Mouse (Mus musculus) CH12.LX (cell line): ENCODE measurements around the gene Dnajc10. TPM values are rescaled to one million over a fixed set of nuclear protein-coding genes. Genes with fewer than 3 reads are reported as not detected.

Experiments used
- DNase-seq: peaks from one replicate; pipeline ENCODE4 v3.0.0-alpha.2; 2013; ENCODE audit errors: extremely low read depth
- H3K27ac ChIP-seq: 2 replicates; pipeline ENCODE4 v1.5.1; 2012; ENCODE audit warnings: low read depth, mild to moderate bottlenecking, control low read depth, moderate library complexity; ENCODE audit not compliant: insufficient read depth
- H3K27me3 ChIP-seq: replicated peaks from 2 replicates; pipeline ENCODE3; 2012; ENCODE audit warnings: inconsistent platforms
- H3K36me3 ChIP-seq, 2 experiments: replicated peaks in 1 of 2; 2 replicates each; pipeline versions ENCODE3 to v1.6.1; 2012; ENCODE audit warnings: inconsistent platforms in 1 of 2, low read length in 1 of 2, mild to moderate bottlenecking in 1 of 2, mixed read lengths in 1 of 2, moderate library complexity in 1 of 2; ENCODE audit not compliant: control insufficient read depth in 1 of 2, insufficient read depth in 1 of 2
- H3K4me1 ChIP-seq, 2 experiments: 2 replicates each; pipeline ENCODE4 v1.6.1; 2012; ENCODE audit warnings: inconsistent platforms in 1 of 2, moderate library complexity in 1 of 2; ENCODE audit not compliant: insufficient read depth in 2 of 2, control insufficient read depth in 1 of 2
- H3K4me2 ChIP-seq: 2 replicates; pipeline ENCODE4 v1.6.1; 2012; ENCODE audit warnings: low read depth, mild to moderate bottlenecking, control low read depth; ENCODE audit not compliant: poor library complexity, insufficient read depth, severe bottlenecking
- H3K4me3 ChIP-seq, 3 experiments: fragments of 150-350 bp in 1 of 3; sonication (generic) in 1 of 3; replicated peaks in 1 of 3; 2 replicates each; pipeline versions ENCODE3 to v1.5.1; 2011 to 2012; ENCODE audit warnings: low read depth in 2 of 3, low read length in 2 of 3, mild to moderate bottlenecking in 2 of 3, moderate library complexity in 2 of 3, control low read depth in 1 of 3, improper control_type of control experiment in 1 of 3, inconsistent platforms in 1 of 3, mixed read lengths in 1 of 3; ENCODE audit not compliant: poor library complexity in 1 of 3
- H3K79me2 ChIP-seq: replicated peaks from 2 replicates; pipeline ENCODE4 v1.6.1; 2012; ENCODE audit warnings: mild to moderate bottlenecking, moderate library complexity; ENCODE audit not compliant: control insufficient read depth, poor library complexity, insufficient read depth, severe bottlenecking; ENCODE audit errors: extremely low read depth
- H3K9ac ChIP-seq: 2 replicates; pipeline ENCODE4 v1.6.1; 2012; ENCODE audit warnings: low read depth, mild to moderate bottlenecking, control low read depth, moderate library complexity; ENCODE audit not compliant: insufficient read depth
- H3K9me3 ChIP-seq: replicated peaks from 2 replicates; pipeline ENCODE3; 2012; ENCODE audit warnings: low read length, inconsistent platforms, mixed read lengths
- BHLHE40 ChIP-seq: IDR thresholded peaks from 2 replicates; pipeline ENCODE4 v1.6.1; 2011; ENCODE audit warnings: mild to moderate bottlenecking, low read depth, low read length, improper control_type of control experiment
- CHD1 ChIP-seq: IDR thresholded peaks from 2 replicates; pipeline ENCODE4 v1.6.1; 2012; ENCODE audit warnings: low read depth, low read length, improper control_type of control experiment, inconsistent platforms
- CHD2 ChIP-seq: IDR thresholded peaks from 2 replicates; pipeline ENCODE4 v1.6.1; 2011; ENCODE audit warnings: low read length, improper control_type of control experiment
- CTCF ChIP-seq, 2 experiments: IDR thresholded peaks in 1 of 2; conservative IDR thresholded peaks in 1 of 2; 2 replicates each; pipeline ENCODE4 v1.5.1; 2011 to 2012; ENCODE audit warnings: low read depth in 2 of 2, low read length in 2 of 2, improper control_type of control experiment in 1 of 2, inconsistent platforms in 1 of 2, mild to moderate bottlenecking in 1 of 2, moderate library complexity in 1 of 2
- EP300 ChIP-seq: IDR thresholded peaks from 2 replicates; pipeline ENCODE4 v1.6.1; 2011; ENCODE audit warnings: low read length, improper control_type of control experiment
- ETS1 ChIP-seq: conservative IDR thresholded peaks from 2 replicates; pipeline ENCODE4 v1.6.1; 2012; ENCODE audit warnings: low read depth, mild to moderate bottlenecking, inconsistent platforms, low read length, improper control_type of control experiment, moderate library complexity
- GABPA ChIP-seq: IDR thresholded peaks from 2 replicates; pipeline ENCODE4 v1.6.1; 2012; ENCODE audit warnings: low read depth, low read length, improper control_type of control experiment, inconsistent platforms; ENCODE audit not compliant: insufficient replicate concordance
- HCFC1 ChIP-seq: IDR thresholded peaks from 2 replicates; pipeline ENCODE4 v1.6.1; 2012; ENCODE audit warnings: low read depth, mild to moderate bottlenecking, inconsistent platforms, low read length, improper control_type of control experiment
- IRF4 ChIP-seq: IDR thresholded peaks from 2 replicates; pipeline ENCODE4 v1.6.1; 2014; ENCODE audit warnings: low read depth, mild to moderate bottlenecking, inconsistent platforms, low read length, improper control_type of control experiment
- JUN ChIP-seq: IDR thresholded peaks from 2 replicates; pipeline ENCODE4 v1.6.1; 2011; ENCODE audit warnings: low read depth, mild to moderate bottlenecking, low read length, improper control_type of control experiment, moderate library complexity; ENCODE audit not compliant: insufficient read depth
- JUND ChIP-seq: conservative IDR thresholded peaks from 2 replicates; pipeline ENCODE4 v1.6.1; 2011; ENCODE audit warnings: low read depth, low read length, improper control_type of control experiment
- KAT2A ChIP-seq: IDR thresholded peaks from 2 replicates; pipeline ENCODE4 v1.6.1; 2012; ENCODE audit warnings: low read length, improper control_type of control experiment, inconsistent platforms; ENCODE audit not compliant: insufficient replicate concordance
- MAFK ChIP-seq: IDR thresholded peaks from 2 replicates; pipeline ENCODE4 v1.6.1; 2011; ENCODE audit warnings: low read length, improper control_type of control experiment; ENCODE audit not compliant: insufficient replicate concordance
- MAX ChIP-seq: IDR thresholded peaks from 2 replicates; pipeline ENCODE4 v1.6.1; 2011; ENCODE audit warnings: low read length, improper control_type of control experiment
- MAZ ChIP-seq: IDR thresholded peaks from 2 replicates; pipeline ENCODE4 v1.6.1; 2012; ENCODE audit warnings: low read depth, mild to moderate bottlenecking, inconsistent platforms, low read length, improper control_type of control experiment, moderate library complexity
- MEF2A ChIP-seq: IDR thresholded peaks from 2 replicates; pipeline ENCODE4 v1.6.1; 2014; ENCODE audit warnings: low read depth, mild to moderate bottlenecking, inconsistent platforms, low read length, improper control_type of control experiment, borderline replicate concordance
- MXI1 ChIP-seq: IDR thresholded peaks from 2 replicates; pipeline ENCODE4 v1.6.1; 2011; ENCODE audit warnings: mild to moderate bottlenecking, low read depth, low read length, improper control_type of control experiment
- NELFE ChIP-seq: IDR thresholded peaks from 2 replicates; pipeline ENCODE4 v1.6.1; 2011; ENCODE audit warnings: low read depth, low read length, improper control_type of control experiment
- NRF1 ChIP-seq: IDR thresholded peaks from 2 replicates; pipeline ENCODE4 v1.6.1; 2014; ENCODE audit warnings: low read depth, mild to moderate bottlenecking, inconsistent platforms, low read length, improper control_type of control experiment, moderate library complexity
- PAX5 ChIP-seq: IDR thresholded peaks from 2 replicates; pipeline ENCODE4 v1.6.1; 2012; ENCODE audit warnings: low read length, inconsistent platforms, mixed read lengths
- POLR2A ChIP-seq: IDR thresholded peaks from 2 replicates; pipeline ENCODE4 v1.6.1; 2011; ENCODE audit warnings: low read depth, mild to moderate bottlenecking, improper control_type of control experiment, low read length
- POLR2AphosphoS2 ChIP-seq: IDR thresholded peaks from 2 replicates; pipeline ENCODE4 v1.6.1; 2011; ENCODE audit warnings: low read depth, low read length, improper control_type of control experiment
- RAD21 ChIP-seq: IDR thresholded peaks from 2 replicates; pipeline ENCODE4 v1.6.1; 2011; ENCODE audit warnings: low read depth, mild to moderate bottlenecking, low read length, improper control_type of control experiment, moderate library complexity
- RCOR1 ChIP-seq: conservative IDR thresholded peaks from 2 replicates; pipeline ENCODE4 v1.6.1; 2012; ENCODE audit warnings: low read depth, mild to moderate bottlenecking, inconsistent platforms, low read length, improper control_type of control experiment
- SIN3A ChIP-seq: IDR thresholded peaks from 2 replicates; pipeline ENCODE4 v1.6.1; 2012; ENCODE audit warnings: low read length, improper control_type of control experiment, inconsistent platforms
- SMC3 ChIP-seq: IDR thresholded peaks from 2 replicates; pipeline ENCODE4 v1.6.1; 2011; ENCODE audit warnings: low read depth, low read length, improper control_type of control experiment
- TCF12 ChIP-seq: IDR thresholded peaks from 2 replicates; pipeline ENCODE4 v1.6.1; 2014; ENCODE audit warnings: low read depth, mild to moderate bottlenecking, inconsistent platforms, low read length, improper control_type of control experiment
- USF1 ChIP-seq: IDR thresholded peaks from 2 replicates; pipeline ENCODE4 v1.6.1; 2014; ENCODE audit warnings: low read depth, mild to moderate bottlenecking, inconsistent platforms, low read length, improper control_type of control experiment
- USF2 ChIP-seq: conservative IDR thresholded peaks from 2 replicates; pipeline ENCODE4 v1.6.1; 2011; ENCODE audit warnings: low read depth, low read length, improper control_type of control experiment
- ZC3H11A ChIP-seq: IDR thresholded peaks from 2 replicates; pipeline ENCODE4 v1.6.1; 2012; ENCODE audit warnings: low read depth, mild to moderate bottlenecking, inconsistent platforms, low read length, improper control_type of control experiment
- ZMIZ1 ChIP-seq: IDR thresholded peaks from 2 replicates; pipeline ENCODE4 v1.6.1; 2012; ENCODE audit warnings: low read depth, mild to moderate bottlenecking, inconsistent platforms, low read length, improper control_type of control experiment
- ZNF384 ChIP-seq: IDR thresholded peaks from 2 replicates; pipeline ENCODE4 v1.6.1; 2012; ENCODE audit warnings: low read depth, low read length, improper control_type of control experiment, inconsistent platforms
- dilution Hi-C: fragments of 300-500 bp; cut with MboI; formaldehyde crosslinking; loops from 2 replicates; pipeline ENCODE4 v1.14.3; 2020; ENCODE audit warnings: low sequenced_read_pairs; ENCODE audit not compliant: extremely low pct_unique_long_range_greater_than_20kb, extremely low pct_ligation_motif_present
- in situ Hi-C: fragments of 300-500 bp; cut with MboI; formaldehyde crosslinking; loops from 3 replicates; pipeline ENCODE4 v1.14.3; 2019; ENCODE audit warnings: low sequenced_read_pairs, low pct_ligation_motif_present, low pct_unique_long_range_greater_than_20kb, mixed read lengths
- polyA plus RNA-seq: library from polyadenylated mRNA; unstranded; fragments of >175 nt; gene quantifications from 2 replicates; pipeline ENCODE4 v1.2.1, GENCODE M21; 2012; ENCODE audit warnings: low read depth; ENCODE audit not compliant: insufficient read length
- total RNA-seq, 2 experiments: library from RNA; depleted of rRNA; stranded (reverse); fragments of 300-350 nt in 1 of 2; fragments of >200 nt in 1 of 2; gene quantifications; 2 replicates each; pipeline ENCODE4 v1.2.3; 2012 to 2014

The Dnajc10 gene
- total and polyA plus RNA-seq, 3 experiments, result 48.3 to 81.3 (median 65.1) TPM

DNA sequence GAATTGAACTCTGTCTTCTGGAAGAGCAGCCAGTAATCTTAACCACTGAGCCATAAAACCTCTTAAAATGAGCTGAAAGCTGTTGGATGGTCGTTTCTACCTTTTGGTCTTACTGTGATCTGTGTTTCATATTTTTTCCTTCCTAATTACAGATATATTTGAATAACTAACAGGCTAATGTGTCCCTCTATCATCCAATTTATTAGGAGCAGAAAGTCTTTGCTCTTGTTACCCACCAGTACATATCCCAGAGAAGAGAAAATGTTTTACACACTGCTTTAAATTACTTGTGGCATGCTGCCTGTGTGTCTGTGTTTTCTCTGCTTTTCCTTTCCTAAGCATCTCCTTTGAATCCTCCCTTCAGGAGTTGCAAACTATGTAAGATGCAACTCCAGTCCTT, 1.1 kb upstream of the Dnajc10 start:
- 0 out of 2 replicates have a peak, but pooled peaks have one; percentile 33 for TF ChIP-seq TCF12
- TF ChIP-seq CHD1, result peak; percentile 38; the same call in 1 of the 2 replicates
- 0 out of 2 replicates have a peak, but pooled peaks have one; percentile 27 for TF ChIP-seq MXI1
- no peak for TF ChIP-seq CTCF (conservative IDR thresholded peaks at IDR 0.05 in 1 of 2, IDR thresholded peaks at IDR 0.05 in 1 of 2; ENCODE audit: low read depth in 2 of 2, low read length in 2 of 2)
- 0 out of 2 replicates have a peak, but pooled peaks have one; percentile 46 for TF ChIP-seq MAZ
- TF ChIP-seq ZMIZ1, result 0 out of 2 replicates have a peak, but pooled peaks have one; percentile 35
- peak; percentile 7; the same call in 1 of the 2 replicates for TF ChIP-seq JUND
- TF ChIP-seq PAX5, result no peak
- DNase-seq, result peak; percentile 10
- in situ Hi-C loops, result no loop called here
- H3K4me3 ChIP-seq, result peak overlapping the region in 2 of 3 experiments; percentile 51 to 88
- no peaks in the 10 kb centered on the region for H3K9me3 ChIP-seq
- dilution Hi-C loops, result no loop called here
- H3K36me3 ChIP-seq, result peaks cover 4 to 9% of the 10 kb centered on the region in 2 experiments
- no peaks in the 10 kb centered on the region for H3K27me3 ChIP-seq
- peaks cover 0 to 30% of the 10 kb centered on the region in 2 experiments; a peak in 2 of 4 replicates for H3K4me1 ChIP-seq
- H3K27ac ChIP-seq, result no peak overlapping the region; the same call in 1 of the 2 replicates
- peak overlapping the region; percentile 94 for H3K9ac ChIP-seq
- peak overlapping the region; percentile 78 for H3K4me2 ChIP-seq
- H3K79me2 ChIP-seq, result peaks cover 13% of the 10 kb centered on the region

DNA sequence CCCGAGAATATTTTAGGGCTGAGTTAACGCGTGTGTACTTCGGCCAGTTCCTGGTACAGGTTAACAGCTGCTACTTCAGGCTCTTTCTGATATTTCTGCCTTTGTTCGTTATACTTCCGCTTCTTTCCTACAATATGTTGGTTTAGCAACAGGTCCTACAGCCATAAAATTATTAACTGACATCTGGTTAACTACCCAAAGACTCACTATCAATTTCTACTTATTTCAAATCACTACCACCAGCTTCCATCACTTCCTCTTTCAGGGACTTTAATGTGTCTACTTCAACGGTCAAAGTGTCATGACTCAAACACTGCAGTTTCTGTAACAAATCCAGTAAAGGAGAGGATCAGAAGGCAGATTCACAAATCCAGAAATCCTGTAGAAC, 418 bp upstream of the Dnajc10 start:
- Histone ChIP-seq H3K9me3 (no peaks in the 10 kb centered on the region), H3K36me3 (peaks cover 5 to 13% of the 10 kb centered on the region in 2 experiments), H3K9ac (peak overlapping the region; percentile 94), H3K27ac (peak overlapping the region; percentile 44; the same call in 1 of the 2 replicates), H3K4me2 (peak overlapping the region; percentile 96), H3K79me2 (peaks cover 13% of the 10 kb centered on the region), H3K27me3 (no peaks in the 10 kb centered on the region), H3K4me1 (peaks cover 0 to 36% of the 10 kb centered on the region in 2 experiments; a peak in 2 of 4 replicates), H3K4me3 (peak overlapping the region; percentile 39 to 88 (median 51))
- dilution Hi-C loops, result no loop called here
- DNase-seq, result peak; percentile 73
- in situ Hi-C loops, result no loop called here
- TF ChIP-seq ZNF384 (no peak), CHD2 (no peak), JUND (no peak), USF2 (no peak), EP300 (0 out of 2 replicates have a peak, but pooled peaks have one; percentile 14), CTCF (conservative IDR thresholded peaks at IDR 0.05 in 1 of 2, IDR thresholded peaks at IDR 0.05 in 1 of 2; ENCODE audit: low read depth in 2 of 2, low read length in 2 of 2) (no peak), NELFE (no peak), BHLHE40 (no peak), NRF1 (no peak), RCOR1 (no peak), MEF2A (no peak), KAT2A (no peak), SMC3 (no peak), ZMIZ1 (no peak), ZC3H11A (no peak), MAX (peak; percentile 53; the same call in 1 of the 2 replicates), RAD21 (no peak), JUN (no peak; the same call in 1 of the 2 replicates), MAZ (no peak), SIN3A (peak; percentile 86), POLR2A (no peak), HCFC1 (no peak), PAX5 (no peak), USF1 (no peak), GABPA (no peak), ETS1 (no peak), IRF4 (peak; percentile 49; the same call in 1 of the 2 replicates), POLR2AphosphoS2 (no peak), MAFK (no peak)
